Mouse (Mus musculus): ENCODE results near the gene Slc16a6. TPM values are rescaled to one million over a fixed set of nuclear protein-coding genes. Genes with fewer than 3 reads are reported as not detected.

The Slc16a6 gene
- 3.3 and 4.0 TPM in 2 replicates for polyA plus RNA-seq (2012; rRNA removed)

DNA sequence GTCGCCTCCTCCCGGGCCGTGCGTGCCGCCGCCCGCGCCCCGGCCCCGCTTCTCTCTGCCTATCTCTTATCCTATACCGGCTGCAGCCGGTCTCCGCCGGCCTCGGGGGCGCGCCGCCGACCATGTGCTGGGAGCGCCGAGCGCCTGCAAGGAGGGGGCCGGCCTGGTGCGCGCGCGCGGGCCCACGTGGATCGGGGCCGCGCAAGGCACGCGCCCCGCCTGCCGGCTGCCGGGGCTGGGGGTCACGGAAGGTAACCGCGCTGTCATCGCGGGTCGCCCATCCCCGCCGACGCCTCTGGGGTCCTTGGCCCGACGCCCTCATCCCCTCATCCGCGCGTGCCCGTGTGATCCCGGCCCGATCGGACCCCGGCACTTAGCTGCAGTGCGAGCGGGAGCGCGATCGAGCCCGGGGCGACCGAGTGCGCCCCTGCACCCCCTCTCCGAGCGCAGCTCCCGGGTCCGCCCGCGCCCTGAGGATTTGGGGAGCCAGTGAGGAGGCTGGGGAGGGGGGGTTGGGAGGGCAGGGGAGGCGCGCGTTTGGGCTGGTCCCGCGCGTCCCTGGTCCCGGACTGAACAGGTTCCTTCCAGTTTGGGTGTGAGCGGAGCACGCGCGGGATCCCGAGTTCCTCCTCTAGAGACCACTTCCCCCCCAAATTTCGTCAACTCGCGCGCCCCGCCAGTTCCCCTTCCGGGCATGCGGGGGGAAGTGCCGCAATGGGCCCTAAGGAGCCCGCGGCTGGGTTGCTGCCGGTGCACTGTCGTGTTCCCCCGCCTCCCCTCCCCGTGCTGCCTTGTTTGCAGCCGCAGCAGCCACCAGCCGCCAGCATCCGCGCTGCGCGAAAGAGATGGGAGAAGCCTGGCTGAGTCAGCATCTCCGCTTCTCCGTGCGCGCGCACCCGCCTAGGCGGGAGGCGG, at the start of gene Slc16a6, which contains the start of gene Arsg:
TSS of gene Slc16a6 (minus strand) at position 428 of the 915 bp plus-strand sequence.
TSS of gene Arsg (plus strand) at position 204 of the 915 bp plus-strand sequence.

DNA sequence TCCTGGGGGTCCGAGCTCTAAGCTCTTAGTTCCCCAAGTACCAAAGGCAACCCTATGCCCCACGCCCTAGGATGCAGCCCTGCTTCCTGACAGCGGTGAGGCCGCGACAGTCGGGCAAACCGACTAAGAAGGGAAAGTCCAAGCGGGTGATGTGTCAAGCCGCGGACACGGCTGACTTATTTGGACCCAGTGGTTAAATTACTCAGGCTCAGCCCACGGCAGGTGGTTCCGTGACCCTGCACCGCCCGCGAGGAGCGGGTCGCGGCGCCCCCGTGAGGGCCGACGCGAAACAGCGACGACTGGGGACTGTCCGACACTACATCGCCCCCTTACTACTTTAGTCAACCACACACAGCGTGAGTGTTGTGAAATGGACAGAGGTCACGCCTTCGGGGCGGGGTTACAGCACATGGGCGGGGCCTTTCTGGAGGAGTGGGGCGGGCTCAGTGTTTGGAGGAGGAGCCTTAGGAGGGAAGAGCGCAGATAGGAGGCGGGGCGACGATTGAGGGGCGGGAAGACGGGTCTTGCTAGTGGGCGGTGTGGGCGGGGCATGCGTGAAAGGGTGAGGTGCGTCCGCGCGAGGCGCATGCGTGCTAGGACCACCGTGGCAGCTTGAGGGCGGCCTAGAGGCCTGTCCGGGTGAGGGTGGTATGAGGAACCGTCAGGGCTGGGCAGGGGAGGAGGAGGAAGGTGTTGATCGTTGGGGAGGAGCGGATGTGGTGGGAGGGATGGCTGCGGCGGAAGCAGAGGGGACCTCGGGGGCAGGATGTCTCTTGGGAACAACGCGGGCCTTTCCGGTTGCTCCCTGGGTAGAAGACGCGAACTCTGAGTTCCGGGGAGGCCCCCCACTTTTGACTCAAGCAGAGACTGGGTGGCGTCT, 47.8 kb downstream of the Slc16a6 start, which contains the start of gene Amz2:
TSS of gene Amz2 (plus strand) at position 555 of the 880 bp plus-strand sequence.

DNA sequence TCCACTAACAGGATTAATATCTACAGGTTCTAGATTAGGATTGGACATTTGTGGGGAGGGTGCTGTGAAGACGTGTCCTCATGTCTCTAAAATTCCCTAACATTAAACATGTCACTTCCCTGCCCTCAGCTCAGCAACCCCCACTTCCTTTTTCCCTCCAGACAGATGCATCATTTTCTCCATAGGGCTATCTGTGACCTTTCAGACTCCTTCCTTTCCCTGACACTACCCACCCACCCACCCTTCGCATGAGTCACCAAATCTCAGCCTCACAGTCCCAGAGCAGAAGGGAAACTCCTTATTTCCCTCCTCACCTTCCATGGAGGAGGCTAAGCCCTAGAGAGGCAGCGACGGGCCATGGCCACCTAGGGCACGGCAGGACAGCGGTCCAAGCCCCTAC, 59.8 kb downstream of the Slc16a6 start, which contains the start of gene 9930022D16Rik:
TSS of gene 9930022D16Rik (plus strand) at position 301 of the 400 bp plus-strand sequence.

Other genes with a start within 250 kb of the Slc16a6 start
- gene Rgs9, start 175.5 kb downstream of the Slc16a6 start, polyA plus RNA-seq (2012; rRNA removed) = 0.08 and 0.12 TPM in 2 replicates
- 12.8 and 13.2 TPM in 2 replicates for gene Gna13, start 110.8 kb downstream of the Slc16a6 start, polyA plus RNA-seq (2012; rRNA removed)
- gene 9930022D16Rik, start 59.7 kb downstream of the Slc16a6 start, polyA plus RNA-seq (2012; rRNA removed) = not detected in 2 replicates
- gene Amz2, start 47.7 kb downstream of the Slc16a6 start, polyA plus RNA-seq (2012; rRNA removed) = 12.7 and 12.8 TPM in 2 replicates
- 4.1 and 5.6 TPM in 2 replicates for gene Arsg, start 224 bp downstream of the Slc16a6 start, polyA plus RNA-seq (2012; rRNA removed)
- gene Wipi1, start 138.4 kb upstream of the Slc16a6 start, polyA plus RNA-seq (2012; rRNA removed) = 8.3 and 8.9 TPM in 2 replicates
- 48.5 and 51.0 TPM in 2 replicates for gene Prkar1a, start 175.8 kb upstream of the Slc16a6 start, polyA plus RNA-seq (2012; rRNA removed)
- 10.8 and 12.5 TPM in 2 replicates for gene Fam20a, start 248.7 kb upstream of the Slc16a6 start, polyA plus RNA-seq (2012; rRNA removed)

All from liver, embryonic 18 days (tissue).